ENCODE assay signal across 7 mouse cellular contexts in genomic region chr12:119164176-119164575, GRCm38 (mm10).
DNase-seq lines count a peak whose midpoint lies in the region; ATAC-seq lines count a peak whose summit lies in the region.

No protein-coding gene starts in this region.

- H3K4me2 ChIP-seq in embryonic facial prominence, embryonic 15.5 days (replicated peaks) = no peak overlapping the region

- H3K36me3 ChIP-seq in embryonic facial prominence, embryonic 15.5 days = no peaks in the 10 kb centered on the region

- peak; percentile 53 for DNase-seq in left cerebral cortex, postnatal 4 days
- DNase-seq in left cerebral cortex, postnatal 14 days (ENCODE audit: low spot score in 2 of 2) = no peak
- peak; percentile 25 for DNase-seq in heart, postnatal 25 days (ENCODE audit: low spot score)
- DNase-seq in lung, postnatal 25 days (ENCODE audit: low spot score) = peak; percentile 25
- no peak for DNase-seq in urinary bladder, adult 2 months (ENCODE audit: low spot score)
- DNase-seq in frontal cortex, postnatal 14 days (ENCODE audit: low spot score in 2 of 2) = no peak

- intact Hi-C loops in left cerebral cortex, postnatal 4 days (cut with DNase I) = no loop called here
- intact Hi-C loops in left cerebral cortex, postnatal 14 days (cut with DNase I) = no loop called here
- intact Hi-C loops in heart, postnatal 25 days (cut with DNase I) = no loop called here

- no peaks in the 10 kb centered on the region for H3K9me3 ChIP-seq in embryonic facial prominence, embryonic 15.5 days (replicated peaks)

- H3K27me3 ChIP-seq in embryonic facial prominence, embryonic 15.5 days = no peaks in the 10 kb centered on the region

- WGBS in embryonic facial prominence, embryonic 15.5 days = 43% methylated on average over 1 of the region's 1 CpGs

- ATAC-seq in embryonic facial prominence, embryonic 15.5 days (ENCODE audit: insufficient number of reproducible peaks, low FRiP score, low TSS enrichment, low read depth) = peak; percentile 47; the same call in 1 of the 2 replicates

- no peak overlapping the region for H3K4me3 ChIP-seq in embryonic facial prominence, embryonic 15.5 days (replicated peaks)

- H3K4me1 ChIP-seq in embryonic facial prominence, embryonic 15.5 days = no peaks in the 10 kb centered on the region

- no peak overlapping the region for H3K27ac ChIP-seq in embryonic facial prominence, embryonic 15.5 days (replicated peaks)

- H3K9ac ChIP-seq in embryonic facial prominence, embryonic 15.5 days = no peak overlapping the region

Comparison
In these comparisons a context has a peak if more than half of its experiments do, and no peak if none do; other contexts are left out.
1. DNase-seq: peak in left cerebral cortex, postnatal 4 days (single experiment), heart, postnatal 25 days (single experiment) and lung, postnatal 25 days (single experiment); none in left cerebral cortex, postnatal 14 days (0 of 2), urinary bladder, adult 2 months (single experiment) and frontal cortex, postnatal 14 days (0 of 2).